Mouse (Mus musculus) stomach, postnatal 0 days (tissue): ENCODE data around the gene Mad1l1.

ENCODE experiments used
- CTCF ChIP-seq: IDR thresholded peaks from 2 replicates; pipeline ENCODE4 v1.5.1; 2016; ENCODE audit warnings: antibody characterized with exemption, low read depth, mild to moderate bottlenecking, moderate library complexity
- EP300 ChIP-seq: optimal IDR thresholded peaks from 2 replicates; pipeline ENCODE3; 2016; ENCODE audit warnings: antibody characterized with exemption

- TF ChIP-seq CTCF (no peak), EP300 (no peak)
These were observed 197.5 kb downstream of the Mad1l1 start for GRCm38 (mm10) chr5:140123640-140124366.
